Mouse (Mus musculus) layer of hippocampus, adult 2 months (tissue): ENCODE data around the gene Dnajc15. TPM values are rescaled to one million over a fixed set of nuclear protein-coding genes. Genes with fewer than 3 reads are reported as not detected.

Source experiments
- DNase-seq, 2 experiments: peaks; one replicate each; pipeline ENCODE4 v3.0.0; 2022; ENCODE audit warnings: low spot score in 2 of 2
- H3K27ac ChIP-seq: fragments of 200-600 bp; 2 replicates; pipeline ENCODE4 v1.8.1; 2022
- H3K4me3 ChIP-seq: fragments of 200-600 bp; 2 replicates; pipeline ENCODE4 v1.8.1; 2022; ENCODE audit warnings: mild to moderate bottlenecking
- CTCF ChIP-seq: fragments of 200-600 bp; conservative IDR thresholded peaks from 2 replicates; pipeline ENCODE4 v1.8.1; 2022; ENCODE audit warnings: antibody characterized with exemption, mild to moderate bottlenecking, moderate library complexity
- total RNA-seq, 2 experiments: library from RNA; stranded (reverse); gene quantifications; 2 replicates each; pipeline ENCODE4 v1.2.3; 2021

The Dnajc15 gene
- total RNA-seq, 2 experiments from 2014 or later: 60.2 to 68.3 TPM

DNA sequence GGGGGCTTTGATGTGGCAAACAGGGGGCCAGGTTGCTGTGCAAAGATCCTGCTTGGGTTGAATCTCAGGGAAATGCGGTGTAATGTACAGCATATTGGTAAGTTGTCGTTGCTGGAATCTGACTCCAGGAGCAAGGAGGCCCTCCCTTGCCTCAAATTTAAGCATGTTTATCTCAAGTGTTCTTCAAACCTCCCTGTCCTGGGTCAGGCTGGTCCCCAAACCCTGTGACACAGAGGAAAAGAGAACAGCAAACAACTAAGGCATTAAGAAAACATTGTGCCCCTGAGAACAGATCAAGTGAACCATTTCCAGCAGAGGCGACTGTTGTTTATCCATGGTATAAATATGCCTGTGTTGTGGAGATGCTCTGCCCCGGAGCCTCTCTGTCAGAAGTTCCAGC lies 67.1 kb downstream of the Dnajc15 start:
- no peak for DNase-seq
- no peak overlapping the region for H3K27ac ChIP-seq
- no peak for TF ChIP-seq CTCF

GRCm38 (mm10) chr14:77806345-77806744 lies 68.6 kb downstream of the Dnajc15 start:
- Histone ChIP-seq H3K4me3 (no peak overlapping the region), H3K27ac (no peak overlapping the region)
- TF ChIP-seq CTCF: no peak
- no peak for DNase-seq

More for the DNA sequence above, 67.1 kb downstream of the Dnajc15 start:
- H3K4me3 ChIP-seq: no peak overlapping the region

DNA sequence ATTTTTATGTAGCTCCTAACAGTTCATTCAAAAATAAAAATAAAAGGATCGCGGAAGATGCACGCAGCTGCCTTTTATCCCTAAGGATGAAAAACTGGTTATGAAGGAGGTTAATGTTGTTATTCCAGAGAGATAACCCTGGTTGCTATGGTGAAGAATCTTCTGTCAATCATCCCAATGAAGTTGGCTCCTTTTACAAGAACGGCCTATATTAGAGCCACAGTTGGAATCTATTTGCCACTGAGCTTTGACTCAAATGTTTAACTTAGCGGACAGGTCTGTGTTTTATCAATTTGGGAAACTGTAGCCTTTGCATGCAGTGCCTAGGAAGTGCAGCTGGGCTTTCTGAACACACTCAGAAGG lies 72.7 kb downstream of the Dnajc15 start:
- Histone ChIP-seq H3K27ac (peak overlapping the region; percentile 40), H3K4me3 (no peak overlapping the region)
- no peak for DNase-seq
- TF ChIP-seq CTCF: no peak

DNA sequence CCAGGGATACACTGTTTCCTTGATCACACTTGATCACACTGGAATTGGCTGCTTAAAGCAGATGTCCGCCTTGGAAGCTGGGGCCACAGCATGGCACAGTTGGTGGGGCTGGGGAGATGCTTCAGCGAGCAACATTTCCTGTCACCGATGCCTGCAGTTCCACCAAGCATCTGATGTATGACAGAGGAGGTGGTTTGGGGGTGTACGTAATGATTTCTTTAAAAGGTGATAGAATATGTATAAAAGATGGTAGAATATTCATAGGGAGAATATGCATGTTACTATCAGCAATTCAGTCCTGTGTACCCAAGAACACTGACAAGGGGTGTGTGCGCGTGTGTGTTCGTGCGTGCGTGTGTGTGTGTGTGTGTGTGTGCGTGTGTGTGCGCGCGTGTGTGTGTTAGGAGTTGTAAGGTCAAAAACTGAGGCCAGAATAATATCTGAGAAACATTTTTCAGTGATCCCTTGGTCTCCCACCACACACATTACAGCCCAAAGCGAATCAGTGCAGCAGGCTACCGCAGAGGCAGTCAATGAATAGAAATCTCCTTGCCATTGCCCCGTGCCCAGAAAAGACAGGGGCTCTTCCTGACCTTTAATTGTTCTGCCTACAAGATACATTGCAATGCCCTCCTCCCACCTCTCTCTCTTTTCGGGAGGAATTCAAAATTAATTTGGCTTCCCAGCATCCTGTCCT lies 73.2 kb downstream of the Dnajc15 start:
- TF ChIP-seq CTCF: no peak
- peak overlapping the region; percentile 40 for H3K27ac ChIP-seq
- peak in 1 of 2 experiments; percentile 28 for DNase-seq
- H3K4me3 ChIP-seq: no peak overlapping the region

GRCm38 (mm10) chr14:77796506-77796905 lies 78.4 kb downstream of the Dnajc15 start:
- no peak for TF ChIP-seq CTCF
- Histone ChIP-seq H3K4me3 (no peak overlapping the region), H3K27ac (no peak overlapping the region)
- DNase-seq: no peak

- DNase-seq: no peak
- no peak for TF ChIP-seq CTCF
- Histone ChIP-seq H3K4me3 (no peak overlapping the region), H3K27ac (no peak overlapping the region)
These were observed 79.7 kb downstream of the Dnajc15 start for GRCm38 (mm10) chr14:77795240-77795639.

GRCm38 (mm10) chr14:77794285-77794949 lies 80.5 kb downstream of the Dnajc15 start:
- no peak overlapping the region for H3K4me3 ChIP-seq
- peak overlapping the region; percentile 23; the same call in 1 of the 2 replicates for H3K27ac ChIP-seq
- no peak for DNase-seq
- TF ChIP-seq CTCF: no peak

DNA sequence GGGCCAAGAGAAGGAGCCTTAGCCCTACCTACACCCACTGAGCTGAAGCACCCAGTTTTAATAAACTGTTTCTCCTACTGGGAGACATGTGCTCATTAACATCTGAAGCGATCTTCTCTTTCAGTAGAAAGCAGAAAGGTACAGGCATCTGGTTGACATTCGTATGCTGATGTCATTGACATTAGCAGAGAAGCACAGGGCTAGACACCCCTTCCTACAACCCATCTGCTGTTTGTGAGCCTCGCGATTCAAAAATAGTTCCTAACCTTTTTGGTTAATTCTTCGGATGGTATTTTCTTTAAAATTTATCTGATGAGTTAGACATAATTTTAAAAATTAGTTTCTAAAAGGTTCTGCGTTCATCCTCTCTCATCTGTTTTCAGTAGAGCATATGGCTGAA lies 81.9 kb downstream of the Dnajc15 start:
- no peak for TF ChIP-seq CTCF
- Histone ChIP-seq H3K27ac (peak overlapping the region; percentile 74), H3K4me3 (no peak overlapping the region)
- DNase-seq: peak in 1 of 2 experiments; percentile 38

DNA sequence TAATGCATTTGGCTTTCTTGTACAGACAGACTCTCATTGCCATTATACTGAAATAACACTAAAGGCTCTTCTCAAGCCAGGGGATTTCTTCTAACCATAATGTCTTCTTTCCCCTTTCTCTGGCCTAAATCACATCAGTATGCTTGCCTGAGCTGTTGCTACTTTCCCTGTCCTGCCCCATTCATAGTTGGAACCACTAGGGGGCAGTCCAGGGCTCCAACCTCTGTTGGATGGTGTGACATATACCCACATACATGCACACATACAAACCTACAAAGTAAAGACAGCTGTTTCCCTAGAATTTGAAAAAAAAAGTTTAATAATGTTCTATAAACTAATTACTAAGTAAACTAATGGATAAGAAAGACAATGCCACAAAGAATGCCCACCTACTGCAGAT lies 91.7 kb downstream of the Dnajc15 start:
- TF ChIP-seq CTCF: peak; percentile 61
- Histone ChIP-seq H3K27ac (no peak overlapping the region), H3K4me3 (no peak overlapping the region)
- DNase-seq: no peak

DNA sequence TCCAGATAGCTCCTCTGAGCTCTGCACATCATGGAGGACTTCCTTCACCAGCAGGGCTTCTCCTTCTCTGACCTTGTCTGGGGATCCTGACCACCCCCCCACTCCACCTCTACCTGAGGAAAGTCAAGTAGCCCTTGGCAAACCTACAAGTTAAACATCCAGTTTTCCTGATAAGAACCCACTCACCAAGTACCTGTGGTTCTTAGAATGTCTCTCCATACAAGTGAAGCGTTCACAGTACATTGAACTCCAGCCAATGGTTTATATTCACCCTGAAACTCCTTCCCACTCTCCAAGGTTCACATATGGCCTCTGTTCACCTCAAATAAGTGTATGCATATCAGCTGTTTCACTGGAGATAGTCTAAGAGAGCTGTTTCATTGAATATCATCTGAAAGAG lies 97.6 kb downstream of the Dnajc15 start:
- no peak for TF ChIP-seq CTCF
- no peak for DNase-seq
- Histone ChIP-seq H3K27ac (no peak overlapping the region), H3K4me3 (no peak overlapping the region)

DNA sequence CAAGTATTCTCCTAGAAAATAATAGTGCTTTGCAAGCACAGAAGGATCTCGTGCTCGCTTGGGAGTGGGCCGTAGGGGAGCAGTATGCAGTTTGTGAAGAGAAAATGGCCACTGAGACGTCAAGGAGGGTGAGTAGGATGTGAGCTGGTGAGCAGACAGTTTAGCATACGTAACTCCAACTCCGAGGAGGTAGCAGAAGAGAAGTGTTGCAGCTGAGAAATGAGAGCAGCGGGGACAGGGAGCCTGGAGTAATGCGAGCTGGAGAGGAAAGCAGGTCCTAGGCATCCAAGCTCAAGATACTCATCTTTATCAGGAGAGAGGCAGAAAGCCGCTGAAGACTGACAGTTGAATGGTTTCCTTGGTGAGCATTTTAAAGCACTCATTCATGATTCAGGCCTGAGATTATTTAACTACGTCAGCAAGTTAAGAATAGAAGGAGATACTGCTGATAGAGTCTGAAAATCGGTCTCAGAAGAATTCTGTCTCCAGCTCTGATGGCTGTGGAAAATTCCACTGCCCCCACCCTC lies 98.9 kb downstream of the Dnajc15 start:
- H3K27ac ChIP-seq: peak overlapping the region; percentile 48; the same call in 1 of the 2 replicates
- DNase-seq: peak in 1 of 2 experiments; percentile 19
- TF ChIP-seq CTCF: no peak
- no peak overlapping the region for H3K4me3 ChIP-seq

DNA sequence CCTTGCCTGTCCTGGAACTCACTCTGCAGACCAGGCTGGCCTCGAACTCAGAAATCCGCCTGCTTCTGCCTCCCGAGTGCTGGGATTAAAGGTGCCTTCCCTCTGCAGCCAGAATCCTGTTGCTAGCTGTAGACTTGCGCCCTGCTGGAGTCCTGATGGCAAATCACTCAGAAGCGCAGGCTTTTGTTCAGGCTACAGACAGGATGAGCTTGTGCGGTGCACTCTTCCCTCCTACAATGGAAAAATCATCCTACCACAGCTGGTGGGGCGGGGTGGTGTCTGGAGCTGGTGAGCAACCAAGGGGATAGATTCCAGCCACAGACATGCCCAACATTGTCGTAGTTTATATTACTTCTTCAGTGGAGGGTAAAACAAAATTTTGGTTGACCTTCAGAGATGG lies 101.6 kb downstream of the Dnajc15 start:
- Histone ChIP-seq H3K27ac (no peak overlapping the region), H3K4me3 (no peak overlapping the region)
- DNase-seq: no peak
- no peak for TF ChIP-seq CTCF

DNA sequence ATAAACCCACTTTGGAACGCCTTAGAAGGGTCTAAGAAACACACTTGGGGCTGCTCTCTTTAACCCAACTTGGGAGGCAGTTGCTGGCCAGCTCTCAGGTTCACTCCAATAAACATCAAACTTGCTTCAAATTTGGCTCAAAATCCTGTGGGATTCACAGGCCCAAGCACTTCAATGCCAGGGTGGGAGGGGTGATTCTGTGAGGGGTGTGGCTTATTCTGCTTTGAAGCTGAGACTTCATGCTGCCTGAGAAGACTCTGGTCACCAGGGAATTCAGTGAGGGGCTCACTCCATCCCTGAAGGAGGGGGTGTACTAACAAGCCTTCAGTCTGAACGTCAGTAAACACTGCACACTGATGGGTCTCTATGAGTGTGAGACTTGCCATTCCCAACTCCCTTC lies 103.3 kb downstream of the Dnajc15 start:
- H3K27ac ChIP-seq: no peak overlapping the region
- H3K4me3 ChIP-seq: no peak overlapping the region
- no peak for DNase-seq
- no peak for TF ChIP-seq CTCF

Other genes with a start within 250 kb of the Dnajc15 start
- under 1 TPM in 1 of 2 experiments, not detected in 1; 0.37 TPM for gene Epsti1, start 29.1 kb upstream of the Dnajc15 start, total RNA-seq
- under 1 TPM; 0.52 to 0.54 TPM for gene Fam216b, start 213.9 kb upstream of the Dnajc15 start, total RNA-seq